Mouse (Mus musculus) testis, adult 2 months (tissue): ENCODE results near the gene Cdsn. TPM values are rescaled to one million over a fixed set of nuclear protein-coding genes. Genes with fewer than 3 reads are reported as not detected.

Source experiments
- H3K27ac ChIP-seq: fragments of 200-500 bp; 2 replicates; pipeline ENCODE4 v1.5.1; 2012; ENCODE audit warnings: low read depth, low read length; ENCODE audit not compliant: control insufficient read depth, insufficient read depth
- H3K27me3 ChIP-seq: fragments of 200-500 bp; 2 replicates; pipeline ENCODE4 v1.6.1; 2012; ENCODE audit warnings: mild to moderate bottlenecking, low read length, moderate library complexity; ENCODE audit not compliant: control insufficient read depth, insufficient read depth
- H3K36me3 ChIP-seq: fragments of 200-500 bp; 2 replicates; pipeline ENCODE4 v1.6.1; 2012; ENCODE audit warnings: mild to moderate bottlenecking, low read length; ENCODE audit not compliant: control insufficient read depth, insufficient read depth
- H3K4me1 ChIP-seq: fragments of 200-500 bp; 2 replicates; pipeline ENCODE4 v1.6.1; 2012; ENCODE audit warnings: low read length; ENCODE audit not compliant: control insufficient read depth, insufficient read depth
- H3K4me3 ChIP-seq: fragments of 200-500 bp; 2 replicates; pipeline ENCODE4 v1.5.1; 2012; ENCODE audit warnings: low read depth, mild to moderate bottlenecking, low read length, moderate library complexity, mixed read lengths; ENCODE audit not compliant: control insufficient read depth
- CTCF ChIP-seq: fragments of 200-500 bp; IDR thresholded peaks from 2 replicates; pipeline ENCODE4 v1.5.1; 2012; ENCODE audit warnings: low read depth, mild to moderate bottlenecking, inconsistent platforms, low read length, moderate library complexity; ENCODE audit not compliant: control insufficient read depth, insufficient read depth, insufficient replicate concordance
- POLR2A ChIP-seq: fragments of 200-500 bp; IDR thresholded peaks from 2 replicates; pipeline ENCODE4 v1.6.1; 2012; ENCODE audit warnings: low read depth, mild to moderate bottlenecking, inconsistent platforms, low read length, moderate library complexity; ENCODE audit not compliant: control insufficient read depth
- polyA plus RNA-seq: library from polyadenylated mRNA; depleted of rRNA; stranded (reverse); fragments of >200 nt; gene quantifications from 2 replicates; pipeline ENCODE4 v1.2.3, GENCODE M21; 2012; rRNA removed

The Cdsn gene
- polyA plus RNA-seq, 1 experiment = 8.7 TPM

DNA sequence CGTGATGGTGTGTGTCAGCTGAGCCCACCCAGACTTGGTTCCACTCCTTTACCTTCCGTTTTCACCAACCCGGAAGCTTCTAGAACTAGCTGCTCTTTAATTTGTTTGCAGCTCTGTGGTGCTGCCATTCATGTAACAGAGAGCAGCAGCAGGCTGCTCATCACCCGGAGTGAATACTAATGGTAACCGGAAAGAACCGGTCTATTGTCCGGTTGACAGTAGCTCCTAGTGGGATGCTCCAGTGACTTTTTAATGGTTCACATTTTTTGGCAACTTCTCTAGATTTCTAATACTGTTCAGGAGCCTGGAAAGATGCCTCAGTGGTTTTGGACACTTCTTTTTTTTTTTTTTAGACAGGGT lies 39.3 kb downstream of the Cdsn start:
- Histone ChIP-seq H3K4me3 (peak overlapping the region; percentile 53), H3K4me1 (peaks cover 12% of the 10 kb centered on the region), H3K36me3 (no peaks in the 10 kb centered on the region), H3K27ac (no peak overlapping the region), H3K27me3 (0 out of 2 replicates have a peak, but pooled peaks cover 2% of the 10 kb centered on the region)
- TF ChIP-seq POLR2A (no peak), CTCF (no peak)

DNA sequence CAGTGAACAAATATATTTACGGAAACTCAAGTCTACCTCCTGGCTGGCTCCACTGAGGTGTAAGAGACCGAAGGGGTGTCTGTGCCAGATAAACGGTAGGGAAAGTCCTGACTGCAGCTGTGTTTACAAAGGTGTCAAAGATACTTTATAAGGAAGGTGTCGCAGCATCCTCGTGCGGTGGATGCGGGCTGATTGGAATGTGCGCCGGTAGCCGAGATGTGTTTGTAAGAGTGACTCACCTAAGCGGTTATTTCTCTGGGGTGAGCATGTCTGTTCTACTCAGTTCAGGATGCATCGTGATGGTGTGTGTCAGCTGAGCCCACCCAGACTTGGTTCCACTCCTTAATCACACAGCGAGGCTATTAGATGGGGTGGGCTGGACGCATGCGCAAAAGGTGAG lies 39.8 kb downstream of the Cdsn start:
- Histone ChIP-seq H3K36me3 (no peaks in the 10 kb centered on the region), H3K4me3 (peak overlapping the region; percentile 4), H3K27ac (no peak overlapping the region), H3K4me1 (peaks cover 12% of the 10 kb centered on the region), H3K27me3 (0 out of 2 replicates have a peak, but pooled peaks cover 2% of the 10 kb centered on the region)
- TF ChIP-seq POLR2A (no peak), CTCF (no peak)

DNA sequence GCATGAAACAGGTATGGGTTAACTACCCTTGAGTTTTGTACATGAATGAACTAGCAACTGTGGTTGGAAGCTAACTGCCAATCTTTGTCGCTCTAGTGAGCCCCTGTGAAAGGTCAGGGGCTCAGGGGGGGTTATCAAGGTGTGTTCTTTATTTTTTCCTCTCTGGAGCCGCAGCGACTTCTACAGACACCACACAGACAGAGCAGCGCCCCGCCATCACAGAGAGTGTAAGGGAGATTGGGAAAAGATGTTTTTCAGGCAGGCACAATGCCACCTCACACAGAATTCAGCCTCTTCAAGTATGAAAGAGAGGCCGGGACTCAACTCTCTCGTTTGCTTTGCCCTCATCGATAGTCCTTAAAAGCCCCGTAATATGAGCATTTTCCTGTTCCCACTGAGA lies 40.2 kb downstream of the Cdsn start:
- peaks cover 12% of the 10 kb centered on the region for H3K4me1 ChIP-seq
- no peak for TF ChIP-seq POLR2A
- TF ChIP-seq CTCF = no peak
- H3K36me3 ChIP-seq = no peaks in the 10 kb centered on the region
- H3K27me3 ChIP-seq = 0 out of 2 replicates have a peak, but pooled peaks cover 2% of the 10 kb centered on the region
- no peak overlapping the region for H3K27ac ChIP-seq
- H3K4me3 ChIP-seq = peak overlapping the region; percentile 4

DNA sequence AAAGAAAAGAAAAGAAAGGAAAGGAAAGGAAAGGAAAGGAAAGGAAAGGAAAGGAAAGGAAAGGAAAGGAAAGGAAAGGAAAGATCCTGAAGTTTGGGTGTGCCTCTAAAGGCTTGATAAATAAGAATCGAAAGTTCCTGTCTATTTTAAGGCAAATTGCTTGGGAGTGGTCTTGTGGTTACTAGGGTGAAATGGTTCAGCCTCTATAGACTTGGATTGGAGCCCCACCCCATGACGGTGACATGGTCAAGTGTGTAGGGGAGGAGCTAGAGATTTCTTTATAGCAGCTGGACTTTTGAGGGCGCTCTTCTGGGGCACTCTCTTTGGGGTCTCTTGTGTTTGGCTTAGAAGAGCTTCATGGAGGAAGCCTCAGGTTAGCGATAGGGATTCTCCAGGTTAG lies 41.9 kb downstream of the Cdsn start:
- no peak overlapping the region for H3K4me3 ChIP-seq

DNA sequence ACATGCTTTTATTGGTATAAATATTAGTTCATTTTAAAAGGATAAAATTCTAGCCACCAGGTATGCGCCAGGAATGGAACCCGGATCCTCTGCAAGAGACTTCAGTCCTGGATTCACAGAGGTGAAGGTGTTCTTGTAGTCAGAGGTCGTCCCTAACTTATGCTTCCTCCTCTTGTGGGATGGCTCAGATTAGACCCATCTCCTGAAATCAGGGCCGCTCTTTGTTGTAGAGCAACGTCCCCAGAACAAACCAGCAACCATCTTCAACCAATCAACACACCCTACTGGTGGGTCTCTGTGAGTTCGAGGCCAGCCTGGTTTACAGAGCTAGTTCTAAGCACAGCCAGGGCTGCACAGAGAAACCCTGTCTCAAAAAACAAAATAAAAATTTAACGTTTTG lies 42.5 kb downstream of the Cdsn start:
- H3K4me1 ChIP-seq = peaks cover 12% of the 10 kb centered on the region
- 0 out of 2 replicates have a peak, but pooled peaks cover 2% of the 10 kb centered on the region for H3K27me3 ChIP-seq
- no peaks in the 10 kb centered on the region for H3K36me3 ChIP-seq
- H3K27ac ChIP-seq = no peak overlapping the region
- TF ChIP-seq CTCF = no peak
- TF ChIP-seq POLR2A = no peak
- H3K4me3 ChIP-seq = no peak overlapping the region

More for the DNA sequence above, 41.9 kb downstream of the Cdsn start:
- H3K4me1 ChIP-seq = peaks cover 12% of the 10 kb centered on the region
- 0 out of 2 replicates have a peak, but pooled peaks cover 2% of the 10 kb centered on the region for H3K27me3 ChIP-seq
- no peaks in the 10 kb centered on the region for H3K36me3 ChIP-seq
- no peak overlapping the region for H3K27ac ChIP-seq
- no peak for TF ChIP-seq POLR2A
- no peak for TF ChIP-seq CTCF

DNA sequence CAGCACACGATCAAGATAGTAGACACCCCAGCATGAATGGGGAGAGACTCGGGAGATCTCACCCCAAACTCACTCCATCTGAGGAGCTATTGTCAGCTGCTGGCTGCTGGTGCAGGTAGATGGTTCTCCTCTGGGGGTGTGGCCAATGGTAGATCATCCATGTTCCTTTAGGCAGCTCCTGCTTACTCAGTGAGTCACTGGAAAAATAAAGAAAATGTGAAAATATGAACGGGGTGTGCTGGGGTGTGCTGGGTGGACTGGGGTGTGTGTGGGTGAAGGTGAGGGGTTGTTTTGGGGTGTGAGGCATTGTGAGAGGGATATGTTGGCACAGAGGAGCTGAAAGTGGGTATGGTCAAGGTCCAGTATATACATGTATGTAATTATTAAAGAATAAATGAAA lies 45.5 kb downstream of the Cdsn start:
- H3K27me3 ChIP-seq = 0 out of 2 replicates have a peak, but pooled peaks cover under 1% of the 10 kb centered on the region
- TF ChIP-seq POLR2A (no peak), CTCF (no peak)
- H3K4me3 ChIP-seq = no peak overlapping the region
- no peak overlapping the region for H3K27ac ChIP-seq
- H3K4me1 ChIP-seq = no peaks in the 10 kb centered on the region
- no peaks in the 10 kb centered on the region for H3K36me3 ChIP-seq

DNA sequence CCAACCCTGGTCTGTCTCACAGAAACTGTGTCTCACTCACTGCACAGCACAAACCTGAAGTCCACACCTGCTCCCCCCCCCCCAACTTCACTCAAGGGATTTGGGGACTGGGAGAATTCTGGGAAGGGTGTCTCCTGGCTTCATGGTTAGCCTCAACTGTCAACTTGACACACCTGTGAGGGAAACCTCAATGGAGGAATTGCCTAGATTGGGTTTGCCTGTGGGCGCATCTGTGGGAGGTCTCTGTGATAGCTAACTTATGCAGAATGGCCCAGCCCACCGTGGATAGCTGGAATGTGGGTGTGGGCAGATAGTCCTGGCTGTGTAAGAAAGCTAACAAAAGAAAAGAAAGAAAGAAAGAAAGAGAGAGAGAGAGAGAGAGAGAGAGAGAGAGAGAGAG lies 49.3 kb downstream of the Cdsn start, which contains the start of gene Sfta2:
Sfta2 (plus strand) TSS at position 301 of the 400 bp plus-strand sequence.
- TF ChIP-seq CTCF (no peak), POLR2A (no peak)
- no peak within 1 kb of the TSS for H3K27ac ChIP-seq
- no peaks in the 10 kb centered on the region for H3K27me3 ChIP-seq
- no peaks in the 10 kb centered on the region for H3K4me1 ChIP-seq
- H3K36me3 ChIP-seq = no peaks in the 10 kb centered on the region
- no peak within 1 kb of the TSS for H3K4me3 ChIP-seq

DNA sequence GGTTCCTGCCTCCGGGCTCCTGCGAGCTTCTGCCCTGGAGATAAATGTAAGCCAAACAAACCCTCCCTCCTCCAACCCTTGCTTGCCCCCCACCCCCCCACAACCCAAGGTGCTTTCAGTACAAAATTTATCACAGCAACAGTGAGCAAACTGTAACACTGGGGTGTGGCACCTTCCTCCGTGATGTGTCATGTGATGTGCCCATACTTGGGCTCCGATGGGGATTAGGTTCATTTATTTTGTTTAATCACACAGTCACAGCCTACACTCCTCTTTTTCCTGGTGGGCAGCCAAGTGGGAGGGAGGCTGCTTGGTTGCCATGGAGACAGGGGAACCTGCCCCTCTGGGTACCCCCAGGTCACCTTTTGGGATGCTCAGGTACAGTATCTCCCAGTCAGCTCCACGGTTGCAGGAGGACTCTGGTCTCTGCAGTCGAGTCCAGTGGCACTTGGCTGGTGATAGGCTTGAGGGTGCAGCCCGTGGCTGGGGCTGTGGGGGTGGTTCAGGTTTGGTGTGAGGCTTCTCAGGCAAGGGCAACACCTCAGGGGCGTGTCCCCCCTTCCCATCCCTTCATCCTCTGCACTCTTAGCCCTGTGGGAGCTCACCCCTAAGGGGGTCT lies 49.9 kb downstream of the Cdsn start:
- no peaks in the 10 kb centered on the region for H3K4me1 ChIP-seq
- H3K36me3 ChIP-seq = no peaks in the 10 kb centered on the region
- no peak for TF ChIP-seq CTCF
- TF ChIP-seq POLR2A = no peak
- no peaks in the 10 kb centered on the region for H3K27me3 ChIP-seq
- H3K4me3 ChIP-seq = no peak overlapping the region
- H3K27ac ChIP-seq = no peak overlapping the region

Other genes starting within 250 kb of the Cdsn start
- gene H2-Q1, start 231.7 kb upstream of the Cdsn start, polyA plus RNA-seq = not detected in 2 replicates
- gene H2-Q2, start 209.9 kb upstream of the Cdsn start, polyA plus RNA-seq = 0.53 and 0.90 TPM in 2 replicates
- 3.2 and 4.2 TPM in 2 replicates for gene H2-Q4, start 172.5 kb upstream of the Cdsn start, polyA plus RNA-seq
- gene H2-Q6, start 127.3 kb upstream of the Cdsn start, polyA plus RNA-seq = 1.6 and 1.8 TPM in 2 replicates
- 4.9 and 5.2 TPM in 2 replicates for gene H2-Q7, start 113.0 kb upstream of the Cdsn start, polyA plus RNA-seq
- gene H2-Q10, start 82.0 kb upstream of the Cdsn start, polyA plus RNA-seq = 0.19 and 0.33 TPM in 2 replicates
- gene Pou5f1, start 46.1 kb upstream of the Cdsn start, polyA plus RNA-seq = 9.6 and 11.1 TPM in 2 replicates
- gene Tcf19, start 35.3 kb upstream of the Cdsn start, polyA plus RNA-seq = 2.5 and 2.6 TPM in 2 replicates
- 294 and 295 TPM in 2 replicates for gene Cchcr1, start 35.0 kb upstream of the Cdsn start, polyA plus RNA-seq
- 2.5 and 3.6 TPM in 2 replicates for gene Psors1c2, start 18.9 kb upstream of the Cdsn start, polyA plus RNA-seq
- 1.8 TPM in 1 of 2 replicates, not detected in the other for gene 2300002M23Rik, start 15.3 kb downstream of the Cdsn start, polyA plus RNA-seq
- not detected in 2 replicates for gene Sfta2, start 49.4 kb downstream of the Cdsn start, polyA plus RNA-seq
- 0.36 TPM in 1 of 2 replicates, not detected in the other for gene Gm9573, start 74.5 kb downstream of the Cdsn start, polyA plus RNA-seq
- 0.10 and 0.11 TPM in 2 replicates for gene Mucl3, start 91.6 kb downstream of the Cdsn start, polyA plus RNA-seq
- gene Vars2, start 115.5 kb downstream of the Cdsn start, polyA plus RNA-seq = 9.5 and 9.8 TPM in 2 replicates
- 29.4 and 33.7 TPM in 2 replicates for gene Gtf2h4, start 121.6 kb downstream of the Cdsn start, polyA plus RNA-seq
- 11.9 and 12.6 TPM in 2 replicates for gene Ddr1, start 152.5 kb downstream of the Cdsn start, polyA plus RNA-seq